Mouse (Mus musculus) G1E (cell line): Measurements from ENCODE around the gene AU021092.
"Not testable (repeated sequence)": the region's sequence is repeated elsewhere in the genome, so short reads cannot be mapped to it uniquely, and the experiment has no call there.

Source experiments
- CTCF ChIP-seq: IDR thresholded peaks from 2 replicates; pipeline ENCODE4 v1.5.1; 2012; ENCODE audit warnings: low read depth, low read length, inconsistent platforms, mixed read lengths
- GATA1 ChIP-seq: IDR thresholded peaks from 2 replicates; pipeline ENCODE4 v1.6.1; 2012; ENCODE audit warnings: borderline replicate concordance, low read length, inconsistent platforms, mixed read lengths
- GATA2 ChIP-seq: IDR thresholded peaks from 2 replicates; pipeline ENCODE4 v1.6.1; 2012; ENCODE audit warnings: low read depth, low read length, inconsistent platforms, borderline replicate concordance
- POLR2AphosphoS5 ChIP-seq: IDR thresholded peaks from 2 replicates; pipeline ENCODE4 v1.6.1; 2012; ENCODE audit warnings: low read depth, low read length, inconsistent platforms; ENCODE audit not compliant: insufficient replicate concordance
- TAL1 ChIP-seq: conservative IDR thresholded peaks from 2 replicates; pipeline ENCODE4 v1.6.1; 2012; ENCODE audit warnings: low read depth, low read length, inconsistent platforms, mixed read lengths

DNA sequence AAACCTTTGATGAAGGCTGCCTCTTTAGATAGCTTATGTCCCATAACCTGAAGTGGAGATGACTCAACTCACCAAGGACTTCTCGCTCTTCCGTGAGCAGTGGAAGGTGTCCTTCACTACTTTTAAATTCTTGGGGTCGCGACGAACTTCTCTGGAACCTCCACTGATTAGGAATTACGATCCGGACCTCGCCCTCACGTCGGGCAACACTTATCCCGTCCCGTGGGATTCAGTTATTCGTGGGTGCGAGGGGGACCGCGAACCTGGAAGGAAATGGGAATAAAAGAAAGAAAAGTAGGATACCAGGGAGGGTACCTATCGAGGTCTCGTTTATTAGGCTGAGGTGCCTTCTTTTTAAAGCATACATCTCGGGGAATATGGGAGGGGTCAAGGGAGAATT lies 5.4 kb upstream of the AU021092 start:
- TF ChIP-seq CTCF, TAL1, POLR2AphosphoS5, GATA1, GATA2: not testable (repeated sequence)
